Mouse (Mus musculus): ENCODE results near the gene Spast.

GRCm38 (mm10) chr17:74437762-74438161, 99.0 kb downstream of the Spast start:
- TF ChIP-seq CTCF (IDR thresholded peaks at IDR 0.05; ENCODE audit: low read depth), result no peak
- TF ChIP-seq EP300 (IDR thresholded peaks at IDR 0.05; ENCODE audit: low read depth), result no peak
